Mouse (Mus musculus): Measurements from ENCODE around the gene Mast2. TPM values are rescaled to one million over a fixed set of nuclear protein-coding genes. Genes with fewer than 3 reads are reported as not detected.

Mast2 gene
- polyA plus RNA-seq, 1 experiment, result 107 TPM

GRCm38 (mm10) chr4:116406668-116407067 lies 57.3 kb downstream of the Mast2 start:
- TF ChIP-seq POLR2A (IDR thresholded peaks at IDR 0.05; ENCODE audit: control insufficient read depth, low read depth, low read length), result no peak
- no peak for TF ChIP-seq CTCF (IDR thresholded peaks at IDR 0.05; ENCODE audit: control insufficient read depth, insufficient read depth, insufficient replicate concordance, low read depth, low read length)
- H3K4me3 ChIP-seq (ENCODE audit: control insufficient read depth, low read depth, low read length), result no peak overlapping the region
- no peak overlapping the region for H3K27ac ChIP-seq (ENCODE audit: control insufficient read depth, insufficient read depth, low read depth, low read length)
- H3K27me3 ChIP-seq (ENCODE audit: control insufficient read depth, insufficient read depth, low read length), result no peaks in the 10 kb centered on the region
- no peaks in the 10 kb centered on the region for H3K36me3 ChIP-seq (ENCODE audit: control insufficient read depth, insufficient read depth, low read length)
- no peaks in the 10 kb centered on the region for H3K4me1 ChIP-seq (ENCODE audit: control insufficient read depth, insufficient read depth, low read length)

- Histone ChIP-seq H3K36me3 (ENCODE audit: control insufficient read depth, insufficient read depth, low read length) (no peaks in the 10 kb centered on the region), H3K4me1 (ENCODE audit: control insufficient read depth, insufficient read depth, low read length) (no peaks in the 10 kb centered on the region), H3K4me3 (ENCODE audit: control insufficient read depth, low read depth, low read length) (no peak overlapping the region), H3K27ac (ENCODE audit: control insufficient read depth, insufficient read depth, low read depth, low read length) (no peak overlapping the region), H3K27me3 (ENCODE audit: control insufficient read depth, insufficient read depth, low read length) (no peaks in the 10 kb centered on the region)
- TF ChIP-seq POLR2A (IDR thresholded peaks at IDR 0.05; ENCODE audit: control insufficient read depth, low read depth, low read length), result no peak
- no peak for TF ChIP-seq CTCF (IDR thresholded peaks at IDR 0.05; ENCODE audit: control insufficient read depth, insufficient read depth, insufficient replicate concordance, low read depth, low read length)
Observed at GRCm38 (mm10) chr4:116405955-116406351, 58.0 kb downstream of the Mast2 start.

GRCm38 (mm10) chr4:116405276-116405954 lies 58.6 kb downstream of the Mast2 start:
- no peak overlapping the region for H3K4me3 ChIP-seq (ENCODE audit: control insufficient read depth, low read depth, low read length)
- H3K4me1 ChIP-seq (ENCODE audit: control insufficient read depth, insufficient read depth, low read length), result no peaks in the 10 kb centered on the region
- no peaks in the 10 kb centered on the region for H3K27me3 ChIP-seq (ENCODE audit: control insufficient read depth, insufficient read depth, low read length)
- no peak for TF ChIP-seq POLR2A (IDR thresholded peaks at IDR 0.05; ENCODE audit: control insufficient read depth, low read depth, low read length)
- no peak for TF ChIP-seq CTCF (IDR thresholded peaks at IDR 0.05; ENCODE audit: control insufficient read depth, insufficient read depth, insufficient replicate concordance, low read depth, low read length)
- no peak overlapping the region for H3K27ac ChIP-seq (ENCODE audit: control insufficient read depth, insufficient read depth, low read depth, low read length)
- no peaks in the 10 kb centered on the region for H3K36me3 ChIP-seq (ENCODE audit: control insufficient read depth, insufficient read depth, low read length)

- TF ChIP-seq CTCF (IDR thresholded peaks at IDR 0.05; ENCODE audit: control insufficient read depth, insufficient read depth, insufficient replicate concordance, low read depth, low read length), result no peak
- no peak for TF ChIP-seq POLR2A (IDR thresholded peaks at IDR 0.05; ENCODE audit: control insufficient read depth, low read depth, low read length)
- H3K4me1 ChIP-seq (ENCODE audit: control insufficient read depth, insufficient read depth, low read length), result no peaks in the 10 kb centered on the region
- no peak overlapping the region for H3K4me3 ChIP-seq (ENCODE audit: control insufficient read depth, low read depth, low read length)
- H3K27ac ChIP-seq (ENCODE audit: control insufficient read depth, insufficient read depth, low read depth, low read length), result no peak overlapping the region
- no peaks in the 10 kb centered on the region for H3K27me3 ChIP-seq (ENCODE audit: control insufficient read depth, insufficient read depth, low read length)
- no peaks in the 10 kb centered on the region for H3K36me3 ChIP-seq (ENCODE audit: control insufficient read depth, insufficient read depth, low read length)
Observed at GRCm38 (mm10) chr4:116403884-116404283, 60.1 kb downstream of the Mast2 start.

- Histone ChIP-seq H3K36me3 (ENCODE audit: control insufficient read depth, insufficient read depth, low read length) (no peaks in the 10 kb centered on the region), H3K4me3 (ENCODE audit: control insufficient read depth, low read depth, low read length) (no peak overlapping the region), H3K27ac (ENCODE audit: control insufficient read depth, insufficient read depth, low read depth, low read length) (no peak overlapping the region), H3K27me3 (ENCODE audit: control insufficient read depth, insufficient read depth, low read length) (no peaks in the 10 kb centered on the region), H3K4me1 (ENCODE audit: control insufficient read depth, insufficient read depth, low read length) (no peaks in the 10 kb centered on the region)
- no peak for TF ChIP-seq POLR2A (IDR thresholded peaks at IDR 0.05; ENCODE audit: control insufficient read depth, low read depth, low read length)
- TF ChIP-seq CTCF (IDR thresholded peaks at IDR 0.05; ENCODE audit: control insufficient read depth, insufficient read depth, insufficient replicate concordance, low read depth, low read length), result no peak
Observed at GRCm38 (mm10) chr4:116402708-116403107, 61.3 kb downstream of the Mast2 start.

GRCm38 (mm10) chr4:116398051-116398450 lies 65.9 kb downstream of the Mast2 start:
- no peaks in the 10 kb centered on the region for H3K27me3 ChIP-seq (ENCODE audit: control insufficient read depth, insufficient read depth, low read length)
- no peaks in the 10 kb centered on the region for H3K4me1 ChIP-seq (ENCODE audit: control insufficient read depth, insufficient read depth, low read length)
- no peaks in the 10 kb centered on the region for H3K36me3 ChIP-seq (ENCODE audit: control insufficient read depth, insufficient read depth, low read length)
- TF ChIP-seq POLR2A (IDR thresholded peaks at IDR 0.05; ENCODE audit: control insufficient read depth, low read depth, low read length) (no peak), CTCF (IDR thresholded peaks at IDR 0.05; ENCODE audit: control insufficient read depth, insufficient read depth, insufficient replicate concordance, low read depth, low read length) (no peak)
- H3K27ac ChIP-seq (ENCODE audit: control insufficient read depth, insufficient read depth, low read depth, low read length), result no peak overlapping the region
- no peak overlapping the region for H3K4me3 ChIP-seq (ENCODE audit: control insufficient read depth, low read depth, low read length)

GRCm38 (mm10) chr4:116377973-116378667 lies 85.9 kb downstream of the Mast2 start:
- no peak for TF ChIP-seq CTCF (IDR thresholded peaks at IDR 0.05; ENCODE audit: control insufficient read depth, insufficient read depth, insufficient replicate concordance, low read depth, low read length)
- no peak for TF ChIP-seq POLR2A (IDR thresholded peaks at IDR 0.05; ENCODE audit: control insufficient read depth, low read depth, low read length)
- H3K27me3 ChIP-seq (ENCODE audit: control insufficient read depth, insufficient read depth, low read length), result no peaks in the 10 kb centered on the region
- H3K4me3 ChIP-seq (ENCODE audit: control insufficient read depth, low read depth, low read length), result no peak overlapping the region
- no peaks in the 10 kb centered on the region for H3K4me1 ChIP-seq (ENCODE audit: control insufficient read depth, insufficient read depth, low read length)
- no peak overlapping the region for H3K27ac ChIP-seq (ENCODE audit: control insufficient read depth, insufficient read depth, low read depth, low read length)
- H3K36me3 ChIP-seq (ENCODE audit: control insufficient read depth, insufficient read depth, low read length), result no peaks in the 10 kb centered on the region
